8 mouse cellular contexts compared by ENCODE assay signal in genomic region chr17:45544001-45544872, GRCm38 (mm10). TPM values are rescaled to one million over a fixed set of nuclear protein-coding genes. Genes with fewer than 3 reads are reported as not detected.
DNase-seq lines count a peak whose midpoint lies in the region; ATAC-seq and TF ChIP-seq lines count a peak whose summit lies in the region.

No protein-coding gene starts in this region.

- no peak for TF ChIP-seq CTCF in brain, embryonic 14.5 days (IDR thresholded peaks at IDR 0.05; ENCODE audit: borderline replicate concordance, extremely low read depth, insufficient read depth, insufficient read length)

- no peaks in the 10 kb centered on the region for H3K36me3 ChIP-seq in liver, embryonic 11.5 days (ENCODE audit: control insufficient read depth, insufficient read depth, low read length)
- no peaks in the 10 kb centered on the region for H3K36me3 ChIP-seq in liver, embryonic 12.5 days
- H3K36me3 ChIP-seq in embryonic facial prominence, embryonic 12.5 days: peaks cover 8% of the 10 kb centered on the region
- H3K36me3 ChIP-seq in midbrain, embryonic 12.5 days: peaks cover 18% of the 10 kb centered on the region

- H3K9me3 ChIP-seq in liver, embryonic 11.5 days (ENCODE audit: control insufficient read depth, low read length): no peaks in the 10 kb centered on the region
- no peaks in the 10 kb centered on the region for H3K9me3 ChIP-seq in liver, embryonic 12.5 days (replicated peaks)
- H3K9me3 ChIP-seq in embryonic facial prominence, embryonic 12.5 days: no peaks in the 10 kb centered on the region
- H3K9me3 ChIP-seq in midbrain, embryonic 12.5 days: no peaks in the 10 kb centered on the region

- no peak for TF ChIP-seq POLR2A in brain, embryonic 14.5 days (IDR thresholded peaks at IDR 0.05; ENCODE audit: borderline replicate concordance, extremely low read depth, insufficient read depth, insufficient read length, poor library complexity, severe bottlenecking)

- ATAC-seq in liver, embryonic 11.5 days (replicated peaks; ENCODE audit: low FRiP score): no peak
- no peak for ATAC-seq in liver, embryonic 12.5 days
- no peak for ATAC-seq in embryonic facial prominence, embryonic 12.5 days (ENCODE audit: insufficient number of reproducible peaks, insufficient read depth, low FRiP score, low TSS enrichment)
- ATAC-seq in midbrain, embryonic 12.5 days (ENCODE audit: low FRiP score, low read depth): no peak

- H3K27ac ChIP-seq in liver, embryonic 11.5 days (ENCODE audit: low read depth, low read length): no peak overlapping the region
- H3K27ac ChIP-seq in liver, embryonic 12.5 days: no peak overlapping the region
- no peak overlapping the region for H3K27ac ChIP-seq in embryonic facial prominence, embryonic 12.5 days
- no peak overlapping the region for H3K27ac ChIP-seq in midbrain, embryonic 12.5 days (replicated peaks)

- H3K27me3 ChIP-seq in liver, embryonic 11.5 days (replicated peaks; ENCODE audit: control insufficient read depth, insufficient read depth, low read length): peaks cover 99% of the 10 kb centered on the region
- peaks cover 100% of the 10 kb centered on the region for H3K27me3 ChIP-seq in liver, embryonic 12.5 days (replicated peaks)
- H3K27me3 ChIP-seq in embryonic facial prominence, embryonic 12.5 days: peaks cover 85% of the 10 kb centered on the region
- H3K27me3 ChIP-seq in midbrain, embryonic 12.5 days: peaks cover 84% of the 10 kb centered on the region

- no peak for DNase-seq in liver, embryonic 11.5 days (ENCODE audit: low spot score)
- DNase-seq in brain, embryonic 14.5 days (ENCODE audit: low read depth): peak; percentile 73
- DNase-seq in gastrocnemius, adult 8-10 months (ENCODE audit: low spot score in 2 of 2): no peak
- no peak for DNase-seq in spleen, postnatal 10 days (ENCODE audit: low spot score in 2 of 2)
- no peak for DNase-seq in lung, adult 18-20 months

- H3K9ac ChIP-seq in liver, embryonic 11.5 days (ENCODE audit: low read depth, low read length): no peak overlapping the region
- no peak overlapping the region for H3K9ac ChIP-seq in liver, embryonic 12.5 days
- 0 out of 2 replicates have a peak overlapping the region, but pooled peaks have one; percentile 24 for H3K9ac ChIP-seq in embryonic facial prominence, embryonic 12.5 days
- H3K9ac ChIP-seq in midbrain, embryonic 12.5 days (replicated peaks): peak overlapping the region; percentile 33; the same call in 1 of the 2 replicates

- WGBS in liver, embryonic 11.5 days: 7% methylated on average over 24 of the region's 24 CpGs
- 5% methylated on average over 24 of the region's 24 CpGs for WGBS in liver, embryonic 12.5 days (ENCODE audit: insufficient replicate concordance)
- 6% methylated on average over 24 of the region's 24 CpGs for WGBS in embryonic facial prominence, embryonic 12.5 days
- 4% methylated on average over 23 of the region's 24 CpGs for WGBS in midbrain, embryonic 12.5 days

- peak overlapping the region; percentile 5; the same call in 1 of the 2 replicates for H3K4me3 ChIP-seq in liver, embryonic 11.5 days (ENCODE audit: low read depth, low read length)
- H3K4me3 ChIP-seq in liver, embryonic 12.5 days: no peak overlapping the region
- peak overlapping the region; percentile 19 for H3K4me3 ChIP-seq in embryonic facial prominence, embryonic 12.5 days
- no peak overlapping the region for H3K4me3 ChIP-seq in midbrain, embryonic 12.5 days

- peaks cover 16% of the 10 kb centered on the region for H3K4me1 ChIP-seq in liver, embryonic 11.5 days (replicated peaks; ENCODE audit: control insufficient read depth, insufficient read depth, low read length)
- H3K4me1 ChIP-seq in liver, embryonic 12.5 days: peaks cover 19% of the 10 kb centered on the region
- peaks cover 29% of the 10 kb centered on the region for H3K4me1 ChIP-seq in embryonic facial prominence, embryonic 12.5 days
- peaks cover 40% of the 10 kb centered on the region for H3K4me1 ChIP-seq in midbrain, embryonic 12.5 days

- no peak overlapping the region; the same call in 1 of the 2 replicates for H3K4me2 ChIP-seq in liver, embryonic 11.5 days
- no peak overlapping the region; the same call in 1 of the 2 replicates for H3K4me2 ChIP-seq in liver, embryonic 12.5 days
- peak overlapping the region; percentile 33 for H3K4me2 ChIP-seq in embryonic facial prominence, embryonic 12.5 days (replicated peaks)
- H3K4me2 ChIP-seq in midbrain, embryonic 12.5 days (replicated peaks): peak overlapping the region; percentile 40

RNA-seq across cellular contexts. Expression of gene Tmem151b, which starts 5.2 kb away (rescaled TPM):
- polyA plus RNA-seq in liver, embryonic 11.5 days (2014; fragmentation: Nextera tagmentation; extraction: Ambion mirVana): 1.2 and 1.4 TPM in 2 replicates
- polyA plus RNA-seq in liver, embryonic 12.5 days (2016; fragmentation: Nextera tagmentation; extraction: Ambion mirVana): 0.30 and 0.31 TPM in 2 replicates
- polyA plus RNA-seq in brain, embryonic 14.5 days (2012; rRNA removed): 33.3 and 46.5 TPM in 2 replicates
- 9.2 and 11.1 TPM in 2 replicates for polyA plus RNA-seq in embryonic facial prominence, embryonic 12.5 days (2016; fragmentation: Nextera tagmentation; extraction: Ambion mirVana)
- 12.6 and 13.5 TPM in 2 replicates for polyA plus RNA-seq in midbrain, embryonic 12.5 days (2016; fragmentation: Nextera tagmentation; extraction: Ambion mirVana)
- not detected for total RNA-seq in gastrocnemius, adult 8-10 months (2022)

RNA-seq across cellular contexts. Expression of gene Nfkbie, which starts 11.3 kb away (rescaled TPM):
- polyA plus RNA-seq in liver, embryonic 11.5 days (2014; fragmentation: Nextera tagmentation; extraction: Ambion mirVana): 2.5 and 3.0 TPM in 2 replicates
- 2.0 TPM in 2 replicates for polyA plus RNA-seq in liver, embryonic 12.5 days (2016; fragmentation: Nextera tagmentation; extraction: Ambion mirVana)
- polyA plus RNA-seq in brain, embryonic 14.5 days (2012; rRNA removed): 2.8 and 3.4 TPM in 2 replicates
- polyA plus RNA-seq in embryonic facial prominence, embryonic 12.5 days (2016; fragmentation: Nextera tagmentation; extraction: Ambion mirVana): 6.7 and 8.3 TPM in 2 replicates
- polyA plus RNA-seq in midbrain, embryonic 12.5 days (2016; fragmentation: Nextera tagmentation; extraction: Ambion mirVana): 6.8 and 7.9 TPM in 2 replicates
- under 1 TPM; 0.27 to 0.56 (median 0.34) TPM for total RNA-seq in gastrocnemius, adult 8-10 months (2022)

RNA-seq across cellular contexts. Expression of gene Slc35b2, which starts 19.4 kb away (rescaled TPM):
- 110 and 116 TPM in 2 replicates for polyA plus RNA-seq in liver, embryonic 11.5 days (2014; fragmentation: Nextera tagmentation; extraction: Ambion mirVana)
- polyA plus RNA-seq in liver, embryonic 12.5 days (2016; fragmentation: Nextera tagmentation; extraction: Ambion mirVana): 69.1 and 72.5 TPM in 2 replicates
- 79.5 and 89.1 TPM in 2 replicates for polyA plus RNA-seq in brain, embryonic 14.5 days (2012; rRNA removed)
- 108 and 109 TPM in 2 replicates for polyA plus RNA-seq in embryonic facial prominence, embryonic 12.5 days (2016; fragmentation: Nextera tagmentation; extraction: Ambion mirVana)
- polyA plus RNA-seq in midbrain, embryonic 12.5 days (2016; fragmentation: Nextera tagmentation; extraction: Ambion mirVana): 96.6 and 102 TPM in 2 replicates
- total RNA-seq in gastrocnemius, adult 8-10 months (2022): 10 to 100 TPM; 17.2 to 22.9 (median 19.8) TPM

RNA-seq across cellular contexts. Expression of gene Tcte1, which starts 21.0 kb away (rescaled TPM):
- 0.14 and 0.23 TPM in 2 replicates for polyA plus RNA-seq in liver, embryonic 11.5 days (2014; fragmentation: Nextera tagmentation; extraction: Ambion mirVana)
- polyA plus RNA-seq in liver, embryonic 12.5 days (2016; fragmentation: Nextera tagmentation; extraction: Ambion mirVana): 0.08 and 0.14 TPM in 2 replicates
- 0.40 and 0.92 TPM in 2 replicates for polyA plus RNA-seq in brain, embryonic 14.5 days (2012; rRNA removed)
- 1.4 and 1.6 TPM in 2 replicates for polyA plus RNA-seq in embryonic facial prominence, embryonic 12.5 days (2016; fragmentation: Nextera tagmentation; extraction: Ambion mirVana)
- 0.71 and 1.8 TPM in 2 replicates for polyA plus RNA-seq in midbrain, embryonic 12.5 days (2016; fragmentation: Nextera tagmentation; extraction: Ambion mirVana)
- not detected for total RNA-seq in gastrocnemius, adult 8-10 months (2022)

RNA-seq across cellular contexts. Expression of gene Hsp90ab1, which starts 28.8 kb away (rescaled TPM):
- 1,837 and 1,887 TPM in 2 replicates for polyA plus RNA-seq in liver, embryonic 11.5 days (2014; fragmentation: Nextera tagmentation; extraction: Ambion mirVana)
- 1,007 and 1,098 TPM in 2 replicates for polyA plus RNA-seq in liver, embryonic 12.5 days (2016; fragmentation: Nextera tagmentation; extraction: Ambion mirVana)
- 677 and 1,066 TPM in 2 replicates for polyA plus RNA-seq in brain, embryonic 14.5 days (2012; rRNA removed)
- polyA plus RNA-seq in embryonic facial prominence, embryonic 12.5 days (2016; fragmentation: Nextera tagmentation; extraction: Ambion mirVana): 1,470 and 1,480 TPM in 2 replicates
- 1,424 and 1,459 TPM in 2 replicates for polyA plus RNA-seq in midbrain, embryonic 12.5 days (2016; fragmentation: Nextera tagmentation; extraction: Ambion mirVana)
- 1,000 to 10,000 TPM; 1,140 to 1,362 (median 1,203) TPM for total RNA-seq in gastrocnemius, adult 8-10 months (2022)

Comparison
In these comparisons a context has a peak if more than half of its experiments do, and no peak if none do; other contexts are left out.
1. H3K4me3 ChIP-seq: peak in liver, embryonic 11.5 days (single experiment) and embryonic facial prominence, embryonic 12.5 days (single experiment); none in liver, embryonic 12.5 days (single experiment) and midbrain, embryonic 12.5 days (single experiment).
2. H3K4me2 ChIP-seq: peak in embryonic facial prominence, embryonic 12.5 days (single experiment) and midbrain, embryonic 12.5 days (single experiment); none in liver, embryonic 11.5 days (single experiment) and liver, embryonic 12.5 days (single experiment).
3. H3K9ac ChIP-seq: peak in embryonic facial prominence, embryonic 12.5 days (single experiment) and midbrain, embryonic 12.5 days (single experiment); none in liver, embryonic 11.5 days (single experiment) and liver, embryonic 12.5 days (single experiment).